Mouse (Mus musculus) lung, embryonic 14.5 days (tissue): ENCODE results near the gene Tmem131. TPM values are rescaled to one million over a fixed set of nuclear protein-coding genes. Genes with fewer than 3 reads are reported as not detected.

Source experiments
- ATAC-seq: fragments of 200-750 bp; cut with Nextera tagmentation; 2 replicates; pipeline ENCODE4 v1.8.0; 2017; ENCODE audit warnings: mild to moderate bottlenecking, moderate TSS enrichment, moderate library complexity; ENCODE audit not compliant: insufficient read depth
- DNase-seq: peaks from one replicate; pipeline ENCODE4 v3.0.0-alpha.2; 2015
- H3K27ac ChIP-seq: fragments of 300-500 bp; sonication (generic); 2 replicates; pipeline ENCODE4 v1.5.1; 2014; ENCODE audit warnings: low read depth, mild to moderate bottlenecking, moderate library complexity
- H3K27me3 ChIP-seq: fragments of 300-500 bp; sonication (generic); 2 replicates; pipeline ENCODE4 v1.6.1; 2014; ENCODE audit warnings: low read length, control low read depth; ENCODE audit not compliant: insufficient read depth
- H3K36me3 ChIP-seq: fragments of 300-500 bp; sonication (generic); 2 replicates; pipeline ENCODE4 v1.6.1; 2014; ENCODE audit warnings: control low read depth; ENCODE audit not compliant: insufficient read depth
- H3K4me1 ChIP-seq: fragments of 300-500 bp; sonication (generic); 2 replicates; pipeline ENCODE4 v1.6.1; 2014; ENCODE audit warnings: antibody characterized with exemption, control low read depth; ENCODE audit not compliant: insufficient read depth
- H3K4me2 ChIP-seq: fragments of 300-500 bp; sonication (generic); 2 replicates; pipeline ENCODE4 v1.6.1; 2014; ENCODE audit warnings: mild to moderate bottlenecking
- H3K4me3 ChIP-seq: fragments of 300-500 bp; sonication (generic); 2 replicates; pipeline ENCODE4 v1.5.1; 2014; ENCODE audit warnings: low read depth, low read length
- H3K9ac ChIP-seq: fragments of 300-500 bp; sonication (generic); 2 replicates; pipeline ENCODE4 v1.6.1; 2014
- H3K9me3 ChIP-seq: fragments of 300-500 bp; sonication (generic); 2 replicates; pipeline ENCODE4 v1.6.1; 2016; ENCODE audit warnings: low read depth, low read length, control low read depth
- CTCF ChIP-seq: IDR thresholded peaks from 2 replicates; pipeline ENCODE4 v1.5.1; 2016; ENCODE audit warnings: antibody characterized with exemption, low read depth
- WGBS: fragments of 180-500 bp; shearing (Covaris S2); extraction: QIAGEN DNeasy Blood & Tissue Kit; methylation state at CpG from one replicate; pipeline ENCODE4 v1.1.7; 2014; 5-methylcytosine and 5-hydroxymethylcytosine counted together
- polyA plus RNA-seq: library from polyadenylated mRNA; unstranded; fragments of >200 nt; fragmentation: Nextera tagmentation; extraction: Ambion mirVana; gene quantifications from 2 replicates; pipeline ENCODE4 v1.2.1, GENCODE M21; 2014

Gene Tmem131
- polyA plus RNA-seq, 1 experiment from 2014 or later = 18.4 TPM

DNA sequence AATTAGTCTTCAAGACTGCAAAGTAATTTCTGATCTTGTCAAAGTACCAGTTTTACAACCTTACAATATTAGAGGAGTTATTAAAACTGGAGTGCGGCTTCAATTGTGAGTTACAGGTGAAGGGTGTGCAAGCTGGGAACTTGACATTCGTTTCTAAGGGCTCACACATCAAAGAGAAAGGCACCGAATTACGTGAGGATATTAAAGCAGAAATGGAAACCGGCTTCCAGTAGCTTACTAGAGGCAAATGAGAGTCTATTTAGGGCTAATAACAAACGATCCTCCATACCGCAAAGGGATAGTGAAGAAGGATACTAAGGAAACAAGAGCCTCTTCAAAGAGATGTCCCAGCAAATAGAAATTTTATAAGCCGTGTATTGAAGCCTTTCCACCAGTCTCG is 5.1 kb downstream of the Tmem131 start:
- DNase-seq (no peak), ATAC-seq (no peak)
- Histone ChIP-seq H3K4me1 (peaks cover 13% of the 10 kb centered on the region), H3K4me3 (peak overlapping the region; percentile 93), H3K4me2 (peak overlapping the region; percentile 81), H3K27me3 (no peaks in the 10 kb centered on the region), H3K36me3 (no peaks in the 10 kb centered on the region), H3K27ac (no peak overlapping the region), H3K9me3 (no peaks in the 10 kb centered on the region), H3K9ac (peak overlapping the region; percentile 97)
- 3% methylated on average over 9 of the region's 9 CpGs for WGBS
- no peak for TF ChIP-seq CTCF

DNA sequence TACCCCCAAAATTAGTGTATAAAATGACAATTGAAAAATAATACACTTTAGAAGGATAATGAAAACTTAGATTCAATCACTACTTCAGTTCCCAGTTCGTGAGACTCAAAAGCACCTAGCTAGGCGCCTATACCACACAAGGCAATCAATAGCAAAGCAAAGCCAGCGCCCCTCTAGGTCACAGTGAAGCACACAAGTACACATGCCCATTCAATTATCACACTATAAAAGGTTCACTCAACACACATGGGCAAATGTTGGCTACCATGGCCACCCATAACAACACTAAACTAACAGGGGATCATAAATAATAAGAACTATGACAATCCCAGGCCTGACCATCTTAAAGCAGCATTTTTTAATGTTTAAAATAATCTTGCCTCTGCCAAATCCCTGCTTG is 5.8 kb downstream of the Tmem131 start:
- Histone ChIP-seq H3K27me3 (no peaks in the 10 kb centered on the region), H3K27ac (no peak overlapping the region), H3K4me1 (peaks cover 13% of the 10 kb centered on the region), H3K4me3 (peak overlapping the region; percentile 93), H3K4me2 (peak overlapping the region; percentile 81), H3K9me3 (no peaks in the 10 kb centered on the region), H3K36me3 (no peaks in the 10 kb centered on the region), H3K9ac (peak overlapping the region; percentile 97)
- no peak for TF ChIP-seq CTCF
- WGBS = 43% methylated on average over 3 of the region's 3 CpGs
- ATAC-seq (no peak), DNase-seq (no peak)

DNA sequence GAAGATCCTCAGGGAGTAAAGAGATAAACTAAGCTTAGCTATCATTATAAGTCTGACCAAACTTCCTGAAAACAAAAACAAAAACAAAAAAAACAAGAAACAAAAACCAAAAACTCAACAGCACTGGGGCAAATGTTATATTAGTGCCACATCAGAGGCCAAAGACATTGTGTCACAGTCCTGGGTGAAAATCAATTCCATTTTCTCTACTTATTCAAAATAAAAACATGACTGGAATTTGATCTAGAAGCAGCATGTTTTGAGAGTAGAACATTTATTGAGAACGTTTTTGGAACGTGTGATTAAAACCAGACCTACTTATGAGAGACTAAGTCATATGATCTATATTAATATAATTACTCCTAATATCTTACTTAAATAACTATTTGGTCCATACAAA is 6.5 kb downstream of the Tmem131 start:
- H3K36me3 ChIP-seq = no peaks in the 10 kb centered on the region
- no peaks in the 10 kb centered on the region for H3K27me3 ChIP-seq
- H3K4me3 ChIP-seq = no peak overlapping the region
- no peak for ATAC-seq
- DNase-seq = no peak
- no peak for TF ChIP-seq CTCF
- H3K4me2 ChIP-seq = peak overlapping the region; percentile 81
- no peaks in the 10 kb centered on the region for H3K9me3 ChIP-seq
- 69% methylated on average over 2 of the region's 2 CpGs for WGBS
- H3K27ac ChIP-seq = no peak overlapping the region
- no peak overlapping the region for H3K9ac ChIP-seq
- peaks cover 13% of the 10 kb centered on the region for H3K4me1 ChIP-seq

DNA sequence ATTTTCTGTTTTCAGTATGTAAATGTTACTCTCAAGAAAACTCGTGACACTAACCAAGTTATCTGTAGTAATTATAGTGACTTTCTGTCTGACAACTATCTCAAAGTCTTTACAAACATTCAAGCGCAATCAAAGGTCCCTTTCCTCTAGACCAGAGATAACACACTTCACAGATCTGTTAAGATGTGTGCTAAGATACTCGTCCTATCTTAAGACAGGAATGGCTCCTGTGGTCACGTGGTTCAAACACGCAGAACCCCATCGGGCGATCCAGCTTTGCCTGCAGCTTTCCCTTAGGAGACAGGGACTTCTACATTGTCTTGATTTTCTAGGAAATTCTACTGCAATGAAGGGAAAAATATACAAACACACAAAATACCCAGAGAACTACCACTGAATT is 6.9 kb downstream of the Tmem131 start:
- DNase-seq (no peak), ATAC-seq (no peak)
- Histone ChIP-seq H3K4me2 (no peak overlapping the region), H3K27me3 (no peaks in the 10 kb centered on the region), H3K27ac (no peak overlapping the region), H3K4me3 (no peak overlapping the region), H3K4me1 (peaks cover 13% of the 10 kb centered on the region), H3K9me3 (no peaks in the 10 kb centered on the region), H3K9ac (no peak overlapping the region), H3K36me3 (no peaks in the 10 kb centered on the region)
- 55% methylated on average over 7 of the region's 7 CpGs for WGBS
- TF ChIP-seq CTCF = no peak

DNA sequence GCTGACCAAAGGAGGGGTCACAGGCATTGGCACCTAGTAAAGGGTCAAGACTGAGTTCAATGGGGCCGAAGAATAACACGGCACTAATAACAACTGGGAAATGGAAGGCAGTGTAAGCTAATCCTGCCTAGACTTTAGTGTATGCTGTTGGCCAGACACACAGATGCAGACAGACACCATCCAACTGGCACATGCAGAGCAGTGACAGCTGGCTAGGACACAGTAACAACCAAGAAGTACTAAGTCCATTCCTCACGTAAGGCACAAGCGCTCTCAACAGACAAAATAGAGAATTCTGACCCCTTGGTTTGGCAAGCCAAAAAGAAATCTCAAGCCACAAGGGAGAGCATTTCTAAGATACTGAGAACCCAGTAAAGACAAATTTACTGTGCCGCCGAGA is 8.7 kb downstream of the Tmem131 start:
- H3K36me3 ChIP-seq = no peaks in the 10 kb centered on the region
- ATAC-seq (no peak), DNase-seq (no peak)
- H3K27ac ChIP-seq = no peak overlapping the region; the same call in 1 of the 2 replicates
- no peak for TF ChIP-seq CTCF
- H3K4me3 ChIP-seq = no peak overlapping the region
- no peak overlapping the region for H3K4me2 ChIP-seq
- no peak overlapping the region; the same call in 1 of the 2 replicates for H3K9ac ChIP-seq
- no peaks in the 10 kb centered on the region for H3K9me3 ChIP-seq
- peaks cover 13% of the 10 kb centered on the region for H3K4me1 ChIP-seq
- 52% methylated on average over 6 of the region's 6 CpGs for WGBS
- no peaks in the 10 kb centered on the region for H3K27me3 ChIP-seq

DNA sequence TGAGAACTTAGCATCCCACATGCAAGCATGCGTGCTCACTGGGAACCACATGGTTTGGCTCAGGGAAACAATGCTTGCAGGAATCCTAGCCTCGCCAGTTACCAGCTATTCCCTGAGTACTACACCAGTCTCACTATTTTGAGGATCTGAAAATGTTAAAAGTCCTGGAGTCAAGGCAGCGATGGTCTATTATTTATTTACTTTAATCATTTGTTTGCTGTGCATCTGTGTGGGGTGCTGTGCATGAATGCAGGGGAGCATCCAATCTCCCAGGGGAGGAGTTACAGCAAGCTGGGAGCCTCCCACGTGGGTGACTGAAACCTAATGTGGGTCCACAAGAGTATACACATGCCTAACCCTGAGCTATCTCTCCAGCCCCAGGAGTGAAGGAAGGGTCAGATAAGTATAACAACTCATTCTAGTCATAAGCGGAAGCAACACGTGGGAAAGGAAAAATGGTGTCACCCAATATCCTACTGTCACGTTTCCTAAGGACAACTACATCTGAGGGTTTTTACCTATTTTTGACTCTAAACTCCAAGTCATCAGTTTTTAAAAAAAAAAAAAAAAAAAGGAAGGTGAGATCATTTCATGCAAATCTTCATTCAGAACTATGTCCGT is 9.4 kb downstream of the Tmem131 start:
- no peaks in the 10 kb centered on the region for H3K27me3 ChIP-seq
- no peak overlapping the region for H3K27ac ChIP-seq
- peaks cover 13% of the 10 kb centered on the region for H3K4me1 ChIP-seq
- H3K36me3 ChIP-seq = no peaks in the 10 kb centered on the region
- H3K4me3 ChIP-seq = no peak overlapping the region
- no peaks in the 10 kb centered on the region for H3K9me3 ChIP-seq
- H3K9ac ChIP-seq = no peak overlapping the region
- ATAC-seq (no peak), DNase-seq (no peak)
- no peak for TF ChIP-seq CTCF
- H3K4me2 ChIP-seq = no peak overlapping the region
- WGBS = 61% methylated on average over 8 of the region's 8 CpGs

DNA sequence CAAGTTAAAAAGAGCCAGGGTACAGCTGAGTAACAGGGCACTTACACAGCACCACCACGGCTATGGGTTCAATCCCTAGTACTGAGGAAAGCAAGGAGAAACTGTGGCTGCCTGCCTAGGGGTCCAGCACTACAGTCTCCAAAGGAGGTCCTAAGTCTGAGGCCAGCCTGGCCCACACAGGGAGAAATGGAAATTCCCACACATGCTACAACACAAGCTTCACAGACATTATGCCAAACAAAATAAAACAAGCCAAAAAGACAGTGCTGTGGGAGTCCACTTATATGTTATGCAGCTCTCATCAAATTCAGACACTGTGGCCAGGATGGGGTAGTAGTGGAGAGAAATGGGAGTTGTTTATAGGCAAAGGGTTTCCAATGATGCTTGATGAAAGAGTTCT is 11.2 kb downstream of the Tmem131 start:
- H3K36me3 ChIP-seq = no peaks in the 10 kb centered on the region
- no peaks in the 10 kb centered on the region for H3K9me3 ChIP-seq
- H3K27me3 ChIP-seq = no peaks in the 10 kb centered on the region
- TF ChIP-seq CTCF = no peak
- H3K27ac ChIP-seq = no peak overlapping the region
- H3K4me3 ChIP-seq = no peak overlapping the region
- ATAC-seq (no peak), DNase-seq (no peak)
- H3K9ac ChIP-seq = no peak overlapping the region
- H3K4me2 ChIP-seq = no peak overlapping the region
- peaks cover 9% of the 10 kb centered on the region for H3K4me1 ChIP-seq
- WGBS = 90% methylated on average over 1 of the region's 1 CpGs

DNA sequence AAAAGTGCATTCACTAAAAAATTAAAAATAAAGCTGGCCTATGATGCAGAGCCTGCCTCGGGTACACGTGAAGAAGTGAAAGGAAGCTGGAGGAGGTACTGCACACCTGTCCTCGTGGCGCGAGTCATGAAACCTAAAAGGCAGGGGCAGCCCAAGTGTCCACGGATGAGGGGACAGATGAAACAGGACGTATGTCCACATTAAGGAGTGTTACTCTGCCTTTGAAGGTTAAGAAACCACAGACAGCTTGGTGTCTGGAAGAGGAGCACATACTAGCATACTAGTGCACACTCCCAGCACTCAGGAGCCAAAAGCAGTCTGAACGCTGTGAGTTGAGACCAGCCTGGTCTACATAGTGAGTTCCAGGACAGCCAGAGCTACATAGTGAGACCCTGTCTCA is 12.6 kb downstream of the Tmem131 start:
- Histone ChIP-seq H3K4me1 (peaks cover 9% of the 10 kb centered on the region), H3K27ac (no peak overlapping the region), H3K9ac (no peak overlapping the region), H3K9me3 (no peaks in the 10 kb centered on the region), H3K4me3 (no peak overlapping the region), H3K27me3 (no peaks in the 10 kb centered on the region), H3K4me2 (no peak overlapping the region), H3K36me3 (no peaks in the 10 kb centered on the region)
- ATAC-seq (no peak), DNase-seq (no peak)
- TF ChIP-seq CTCF = no peak
- 80% methylated on average over 8 of the region's 8 CpGs for WGBS
